Mouse (Mus musculus): Measurements from ENCODE around the gene Naa80. TPM values are rescaled to one million over a fixed set of nuclear protein-coding genes. Genes with fewer than 3 reads are reported as not detected.

The Naa80 gene
- total and polyA plus RNA-seq, 2 experiments: 12.3 to 130 TPM

GRCm38 (mm10) chr9:107612191-107612944 is 33.7 kb downstream of the Naa80 start:
- TF ChIP-seq POLR2A (IDR thresholded peaks at IDR 0.05; ENCODE audit: extremely low read depth, insufficient read depth, low read length) (peak; percentile 65; the same call in 1 of the 2 replicates), CTCF (IDR thresholded peaks at IDR 0.05; ENCODE audit: low read depth, low read length) (peak; percentile 89)

GRCm38 (mm10) chr9:107612945-107613569 is 34.4 kb downstream of the Naa80 start:
- Histone ChIP-seq H3K4me1 (ENCODE audit: control insufficient read depth, insufficient read depth, low read length) (peaks cover 2% of the 10 kb centered on the region; the same call in 1 of the 2 replicates), H3K9ac (ENCODE audit: low read depth, low read length) (peak overlapping the region; percentile 19), H3K27me3 (ENCODE audit: control insufficient read depth, insufficient read depth, low read length) (no peaks in the 10 kb centered on the region), H3K4me3 (ENCODE audit: insufficient read depth, low read depth, low read length) (no peak overlapping the region), H3K79me2 (ENCODE audit: control insufficient read depth, insufficient read depth, low read length) (no peaks in the 10 kb centered on the region), H3K36me3 (ENCODE audit: control insufficient read depth, insufficient read depth, low read length) (no peaks in the 10 kb centered on the region; the same call in 1 of the 2 replicates), H3K27ac (replicated peaks; ENCODE audit: insufficient read depth, low read depth, low read length) (peak overlapping the region; percentile 41)
- TF ChIP-seq CTCF (IDR thresholded peaks at IDR 0.05; ENCODE audit: low read depth, low read length) (no peak), POLR2A (IDR thresholded peaks at IDR 0.05; ENCODE audit: extremely low read depth, insufficient read depth, low read length) (no peak)
- 12% methylated on average over 12 of the region's 12 CpGs for WGBS
- DNase-seq (ENCODE audit: extremely low read depth, low read depth, low spot score): no peak

More at GRCm38 (mm10) chr9:107612191-107612944, 33.7 kb downstream of the Naa80 start:
- DNase-seq (ENCODE audit: extremely low read depth, low read depth, low spot score): peak; percentile 81
- H3K4me1 ChIP-seq (ENCODE audit: control insufficient read depth, insufficient read depth, low read length): peaks cover 2% of the 10 kb centered on the region; the same call in 1 of the 2 replicates
- WGBS: under 1% methylated on average over 41 of the region's 48 CpGs
- H3K27ac ChIP-seq (replicated peaks; ENCODE audit: insufficient read depth, low read depth, low read length): peak overlapping the region; percentile 81
- no peaks in the 10 kb centered on the region for H3K79me2 ChIP-seq (ENCODE audit: control insufficient read depth, insufficient read depth, low read length)
- H3K4me3 ChIP-seq (ENCODE audit: insufficient read depth, low read depth, low read length): peak overlapping the region; percentile 46
- H3K9ac ChIP-seq (ENCODE audit: low read depth, low read length): peak overlapping the region; percentile 73
- H3K36me3 ChIP-seq (ENCODE audit: control insufficient read depth, insufficient read depth, low read length): no peaks in the 10 kb centered on the region; the same call in 1 of the 2 replicates
- no peaks in the 10 kb centered on the region for H3K27me3 ChIP-seq (ENCODE audit: control insufficient read depth, insufficient read depth, low read length)

GRCm38 (mm10) chr9:107615035-107615434 is 36.3 kb downstream of the Naa80 start:
- Histone ChIP-seq H3K79me2 (ENCODE audit: control insufficient read depth, insufficient read depth, low read length) (no peaks in the 10 kb centered on the region), H3K4me1 (ENCODE audit: control insufficient read depth, insufficient read depth, low read length) (peaks cover 17% of the 10 kb centered on the region), H3K27ac (replicated peaks; ENCODE audit: insufficient read depth, low read depth, low read length) (no peak overlapping the region), H3K27me3 (ENCODE audit: control insufficient read depth, insufficient read depth, low read length) (no peaks in the 10 kb centered on the region), H3K36me3 (ENCODE audit: control insufficient read depth, insufficient read depth, low read length) (no peaks in the 10 kb centered on the region; the same call in 1 of the 2 replicates), H3K4me3 (ENCODE audit: insufficient read depth, low read depth, low read length) (no peak overlapping the region), H3K9ac (ENCODE audit: low read depth, low read length) (no peak overlapping the region)
- 88% methylated on average over 4 of the region's 4 CpGs for WGBS
- no peak for TF ChIP-seq CTCF (IDR thresholded peaks at IDR 0.05; ENCODE audit: low read depth, low read length)
- no peak for TF ChIP-seq POLR2A (IDR thresholded peaks at IDR 0.05; ENCODE audit: extremely low read depth, insufficient read depth, low read length)
- DNase-seq (ENCODE audit: extremely low read depth, low read depth, low spot score): no peak

- TF ChIP-seq POLR2A (IDR thresholded peaks at IDR 0.05; ENCODE audit: extremely low read depth, insufficient read depth, low read length) (no peak), CTCF (IDR thresholded peaks at IDR 0.05; ENCODE audit: low read depth, low read length) (no peak)
- no peak overlapping the region for H3K9ac ChIP-seq (ENCODE audit: low read depth, low read length)
- H3K4me1 ChIP-seq (ENCODE audit: control insufficient read depth, insufficient read depth, low read length): peaks cover 17% of the 10 kb centered on the region
- no peak overlapping the region for H3K27ac ChIP-seq (replicated peaks; ENCODE audit: insufficient read depth, low read depth, low read length)
- no peaks in the 10 kb centered on the region; the same call in 1 of the 2 replicates for H3K36me3 ChIP-seq (ENCODE audit: control insufficient read depth, insufficient read depth, low read length)
- WGBS: 76% methylated on average over 2 of the region's 2 CpGs
- no peak overlapping the region for H3K4me3 ChIP-seq (ENCODE audit: insufficient read depth, low read depth, low read length)
- H3K27me3 ChIP-seq (ENCODE audit: control insufficient read depth, insufficient read depth, low read length): no peaks in the 10 kb centered on the region
- no peaks in the 10 kb centered on the region for H3K79me2 ChIP-seq (ENCODE audit: control insufficient read depth, insufficient read depth, low read length)
- DNase-seq (ENCODE audit: extremely low read depth, low read depth, low spot score): no peak
These were observed 38.8 kb downstream of the Naa80 start for GRCm38 (mm10) chr9:107617461-107617860.

- Histone ChIP-seq H3K4me3 (ENCODE audit: insufficient read depth, low read depth, low read length) (no peak overlapping the region), H3K4me1 (ENCODE audit: control insufficient read depth, insufficient read depth, low read length) (peaks cover 17% of the 10 kb centered on the region), H3K9ac (ENCODE audit: low read depth, low read length) (no peak overlapping the region), H3K36me3 (ENCODE audit: control insufficient read depth, insufficient read depth, low read length) (no peaks in the 10 kb centered on the region; the same call in 1 of the 2 replicates), H3K27me3 (ENCODE audit: control insufficient read depth, insufficient read depth, low read length) (no peaks in the 10 kb centered on the region), H3K27ac (replicated peaks; ENCODE audit: insufficient read depth, low read depth, low read length) (peak overlapping the region; percentile 83), H3K79me2 (ENCODE audit: control insufficient read depth, insufficient read depth, low read length) (no peaks in the 10 kb centered on the region)
- no peak for DNase-seq (ENCODE audit: extremely low read depth, low read depth, low spot score)
- WGBS: 78% methylated on average over 6 of the region's 6 CpGs
- TF ChIP-seq POLR2A (IDR thresholded peaks at IDR 0.05; ENCODE audit: extremely low read depth, insufficient read depth, low read length) (no peak), CTCF (IDR thresholded peaks at IDR 0.05; ENCODE audit: low read depth, low read length) (no peak)
These were observed 39.4 kb downstream of the Naa80 start for GRCm38 (mm10) chr9:107618098-107618497.
